Mouse (Mus musculus) CD4-positive helper T cell, adult 2 months (primary cell): ENCODE results near the gene Gm49321.

Source experiments
- DNase-seq: peaks from one replicate; pipeline ENCODE4 v3.0.0-alpha.2; 2012; ENCODE audit warnings: low read depth, missing footprints, low spot score

Gm49321 gene

GRCm38 (mm10) chr12:73937353-73937752 is at the start of gene Gm49321:
Gm49321 (plus strand) TSS chr12:73937653.
- no peak for DNase-seq

DNA sequence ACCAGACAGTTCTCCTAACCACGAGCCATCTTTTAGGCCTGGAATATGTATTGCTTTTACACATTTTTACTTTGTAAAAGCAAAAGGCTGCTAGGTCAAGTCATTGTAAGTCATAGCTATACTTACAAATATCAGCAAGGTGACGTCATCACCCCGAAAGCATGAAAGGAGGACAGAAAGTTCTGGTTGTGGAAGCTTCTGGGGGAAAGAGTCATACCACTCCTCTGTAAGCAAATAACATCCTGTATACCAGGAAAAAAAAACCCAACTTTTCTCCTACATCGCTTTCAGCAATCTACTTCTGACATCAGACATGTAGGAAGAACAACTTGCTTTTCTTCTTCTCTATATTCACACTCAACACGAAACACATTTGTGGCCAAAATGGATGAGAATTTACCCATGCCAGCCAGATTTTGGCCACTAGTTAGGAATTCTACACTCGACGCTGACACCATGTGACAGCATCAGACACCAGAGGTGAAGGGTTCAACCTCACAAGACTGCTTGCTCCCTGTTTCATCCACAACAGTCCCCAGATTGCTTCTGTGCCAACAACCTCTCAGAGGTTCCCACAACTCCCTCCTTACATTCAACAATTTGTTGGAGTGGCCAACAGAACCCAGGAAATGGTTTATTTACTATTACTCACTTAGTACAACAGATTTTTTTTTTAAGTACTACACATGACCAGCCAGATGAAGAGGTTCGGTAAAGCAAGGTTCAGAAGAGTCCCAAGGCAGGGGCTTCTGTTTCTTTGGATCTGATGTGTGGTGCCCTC is 49.3 kb upstream of the Gm49321 start:
- peak; percentile 84 for DNase-seq

- DNase-seq: no peak
Observed at GRCm38 (mm10) chr12:73889571-73889970, 47.9 kb upstream of the Gm49321 start.

- no peak for DNase-seq
Observed at GRCm38 (mm10) chr12:73890086-73890485, 47.4 kb upstream of the Gm49321 start.

- DNase-seq: no peak
Observed at GRCm38 (mm10) chr12:73892616-73893015, 44.8 kb upstream of the Gm49321 start.

- DNase-seq: no peak
Observed at GRCm38 (mm10) chr12:73894838-73895237, 42.6 kb upstream of the Gm49321 start.

DNA sequence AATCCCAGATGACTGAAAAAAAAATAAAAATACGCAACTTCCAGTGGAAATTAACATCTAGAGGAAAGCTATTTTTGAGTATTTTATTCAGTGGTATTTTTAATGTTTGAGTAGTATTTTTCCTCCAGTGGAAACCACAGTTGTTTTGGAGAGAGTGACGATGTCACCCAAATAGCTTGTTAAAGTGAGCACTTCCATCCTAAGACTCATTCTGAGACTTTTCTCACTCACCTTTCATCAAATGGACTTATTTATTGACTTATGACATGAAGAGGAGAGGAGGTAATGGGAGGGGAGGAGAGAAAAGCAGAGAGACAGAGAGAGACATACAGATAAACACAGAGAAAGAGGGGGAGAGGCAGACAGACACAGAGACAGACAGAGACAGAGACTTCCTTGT is 41.8 kb upstream of the Gm49321 start:
- DNase-seq: peak; percentile 33

DNA sequence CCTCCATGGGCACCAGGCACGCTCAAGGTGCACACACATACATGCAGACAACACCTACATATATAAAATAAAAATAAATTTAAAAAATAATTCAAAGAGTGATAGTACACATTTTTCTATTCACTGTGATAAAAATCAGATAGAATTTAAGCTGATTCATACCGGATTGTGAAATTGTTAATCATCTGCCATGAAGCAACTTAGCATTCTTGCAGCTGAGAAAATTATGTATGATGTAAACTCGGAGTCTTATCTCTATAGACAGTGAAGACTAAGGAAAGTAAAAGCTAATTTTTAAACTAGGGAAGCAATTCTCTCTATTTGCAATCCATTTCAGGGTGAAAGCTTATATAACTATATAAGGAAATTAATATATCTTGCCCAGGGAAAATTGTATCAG is 41.0 kb upstream of the Gm49321 start:
- no peak for DNase-seq

DNA sequence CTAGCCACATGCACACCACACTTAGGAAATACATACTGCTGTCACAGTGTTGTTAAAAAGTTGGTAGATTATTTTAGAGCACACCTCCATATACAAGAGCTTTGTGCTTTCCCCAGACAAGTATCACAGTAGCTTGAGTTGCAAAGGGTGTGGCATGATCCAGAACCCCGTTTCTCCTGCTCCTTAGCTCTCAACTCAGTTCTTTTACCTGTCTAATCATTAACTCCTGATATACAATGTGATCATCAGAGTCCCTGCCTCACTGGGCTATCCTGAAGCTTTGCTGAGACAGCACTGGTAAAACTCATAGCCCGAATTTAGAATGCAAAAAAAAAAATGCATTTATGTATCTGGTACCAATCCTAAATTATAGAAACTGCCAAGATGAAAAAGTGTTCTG is 39.2 kb upstream of the Gm49321 start:
- no peak for DNase-seq

- DNase-seq: peak; percentile 68
Observed at GRCm38 (mm10) chr12:73904133-73904934, 33.1 kb upstream of the Gm49321 start.

- no peak for DNase-seq
Observed at GRCm38 (mm10) chr12:73905041-73905440, 32.4 kb upstream of the Gm49321 start.

DNA sequence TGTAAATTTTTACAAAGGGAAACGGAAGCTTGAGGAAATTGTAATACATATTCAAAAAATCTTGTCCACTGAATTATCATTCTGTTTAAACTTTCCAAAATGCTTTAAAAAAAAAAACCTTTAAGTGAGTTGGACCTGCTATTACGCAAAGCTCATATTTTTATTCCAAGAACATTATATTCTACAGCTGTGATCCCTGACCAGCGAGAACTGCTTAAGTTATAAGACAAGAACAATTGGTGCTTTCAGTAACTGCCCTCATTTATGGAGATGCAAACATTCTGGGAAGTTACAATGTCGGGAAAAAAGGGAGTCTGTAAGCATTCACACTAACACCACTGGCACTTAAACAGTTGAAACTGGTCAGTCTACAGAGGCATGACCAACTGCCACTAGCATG is 31.9 kb upstream of the Gm49321 start:
- DNase-seq: no peak

DNA sequence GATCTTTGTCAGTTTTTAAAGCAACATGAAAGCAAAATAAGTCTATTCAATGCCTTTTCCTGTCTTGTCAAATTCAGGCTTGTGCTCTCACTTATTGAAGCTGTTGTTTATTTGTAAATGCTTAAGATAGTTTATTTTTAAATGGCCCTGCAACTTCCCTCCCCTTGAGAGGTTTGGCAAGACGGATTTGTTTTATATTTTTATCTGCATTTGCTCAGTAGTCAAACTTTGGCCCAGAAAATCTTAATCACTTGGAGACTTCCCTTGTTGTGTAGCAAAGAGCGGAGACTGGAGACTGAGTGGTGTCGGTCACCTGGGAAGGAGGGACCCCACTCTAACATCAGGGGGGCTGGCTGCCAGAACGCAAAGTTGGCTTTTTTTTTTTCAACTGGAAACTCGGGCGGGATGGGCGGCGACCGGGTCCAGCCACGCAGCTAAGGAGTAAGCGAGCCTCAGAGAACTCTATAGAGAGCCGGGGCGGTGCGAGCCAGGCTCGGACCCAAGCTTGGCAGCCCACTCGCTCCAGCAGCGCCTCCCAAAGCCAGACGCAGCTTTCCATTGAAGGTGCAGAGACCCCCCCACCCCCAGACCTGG is 30.3 kb upstream of the Gm49321 start:
- no peak for DNase-seq

- DNase-seq: peak; percentile 99
Observed at GRCm38 (mm10) chr12:73907673-73908150, 29.7 kb upstream of the Gm49321 start.

GRCm38 (mm10) chr12:73908274-73909012 is 29.0 kb upstream of the Gm49321 start:
- peak; percentile 79 for DNase-seq

GRCm38 (mm10) chr12:73909013-73909575 is 28.4 kb upstream of the Gm49321 start:
- DNase-seq: peak; percentile 24

DNA sequence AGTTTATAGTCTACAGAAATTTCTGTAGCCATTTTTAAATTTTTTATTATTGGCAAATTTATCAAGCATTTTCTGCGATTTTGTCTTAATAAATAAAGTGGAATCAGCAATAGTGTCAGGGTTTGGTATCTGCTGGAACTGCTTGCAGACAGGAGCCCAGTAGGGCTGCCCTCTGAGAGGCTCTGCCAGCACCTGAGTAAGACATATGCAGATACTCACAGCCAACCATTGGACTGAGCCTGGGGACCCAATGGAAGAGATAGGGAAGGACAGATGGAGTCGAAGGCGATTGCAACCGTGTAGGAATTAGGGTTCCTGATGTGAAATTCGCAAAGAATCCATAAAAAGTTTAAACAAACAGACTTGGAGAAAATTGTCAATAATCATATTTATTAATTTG is 19.0 kb upstream of the Gm49321 start:
- DNase-seq: no peak

GRCm38 (mm10) chr12:73930266-73930665 is 7.2 kb upstream of the Gm49321 start:
- DNase-seq: no peak

GRCm38 (mm10) chr12:73931274-73931673 is 6.2 kb upstream of the Gm49321 start:
- peak; percentile 74 for DNase-seq

- no peak for DNase-seq
Observed at GRCm38 (mm10) chr12:73934528-73934927, 2.9 kb upstream of the Gm49321 start.

DNA sequence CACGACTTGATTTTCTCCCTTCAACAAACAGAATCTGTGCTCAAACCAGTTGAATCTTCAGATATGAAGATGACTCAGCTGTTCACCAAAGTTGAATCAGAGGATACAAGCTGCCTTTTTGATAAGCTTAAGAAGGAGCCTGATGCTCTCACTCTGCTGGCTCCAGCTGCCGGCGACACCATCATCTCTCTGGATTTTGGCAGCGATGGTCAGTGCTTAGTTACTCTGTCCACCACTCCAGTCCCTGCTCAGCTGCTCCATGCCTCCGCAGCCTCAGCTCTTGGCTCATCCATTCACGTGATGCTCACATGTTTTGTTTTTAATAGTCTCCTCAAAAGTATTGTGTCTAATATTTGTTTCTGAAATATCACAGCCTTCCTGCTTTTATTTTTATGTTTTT is 2.1 kb downstream of the Gm49321 start:
- DNase-seq: no peak
